Mouse (Mus musculus) heart, embryonic 11.5 days (tissue): ENCODE data around the gene Olfr347. TPM values are rescaled to one million over a fixed set of nuclear protein-coding genes. Genes with fewer than 3 reads are reported as not detected.

ENCODE experiments used
- ATAC-seq: fragments of 200-750 bp; cut with Nextera tagmentation; replicated peaks from 2 replicates; pipeline ENCODE4 v1.8.0; 2017; ENCODE audit warnings: moderate library complexity; ENCODE audit not compliant: insufficient number of reproducible peaks, low FRiP score, low TSS enrichment
- H3K27ac ChIP-seq: fragments of 300-500 bp; sonication (generic); 2 replicates; pipeline ENCODE4 v1.5.1; 2014; ENCODE audit warnings: mild to moderate bottlenecking, low read depth, low read length
- H3K27me3 ChIP-seq: fragments of 300-500 bp; sonication (generic); 2 replicates; pipeline ENCODE4 v1.6.1; 2014; ENCODE audit warnings: mild to moderate bottlenecking, low read length, mixed read lengths; ENCODE audit not compliant: control insufficient read depth, insufficient read depth
- H3K36me3 ChIP-seq: fragments of 300-500 bp; sonication (generic); 2 replicates; pipeline ENCODE4 v1.6.1; 2014; ENCODE audit warnings: mild to moderate bottlenecking, low read length, moderate library complexity, mixed read lengths; ENCODE audit not compliant: control insufficient read depth, insufficient read depth
- H3K4me1 ChIP-seq: fragments of 300-500 bp; sonication (generic); 2 replicates; pipeline ENCODE4 v1.6.1; 2014; ENCODE audit warnings: low read length; ENCODE audit not compliant: control insufficient read depth, insufficient read depth
- H3K4me2 ChIP-seq: fragments of 300-500 bp; sonication (generic); 2 replicates; pipeline ENCODE4 v1.6.1; 2014; ENCODE audit warnings: mild to moderate bottlenecking, moderate library complexity
- H3K4me3 ChIP-seq: fragments of 300-500 bp; sonication (generic); 2 replicates; pipeline ENCODE4 v1.5.1; 2014; ENCODE audit warnings: low read depth, low read length
- H3K9ac ChIP-seq: fragments of 300-500 bp; sonication (generic); 2 replicates; pipeline ENCODE4 v1.6.1; 2014; ENCODE audit warnings: mild to moderate bottlenecking, low read depth, low read length, moderate library complexity
- H3K9me3 ChIP-seq: fragments of 300-500 bp; sonication (generic); replicated peaks from 2 replicates; pipeline ENCODE4 v1.6.1; 2016; ENCODE audit warnings: low read length; ENCODE audit not compliant: control insufficient read depth
- WGBS: fragments of 180-500 bp; shearing (Covaris S2); extraction: QIAGEN DNeasy Blood & Tissue Kit; methylation state at CpG from one replicate; pipeline ENCODE4 v1.1.7; 2014; ENCODE audit not compliant: insufficient replicate concordance; 5-methylcytosine and 5-hydroxymethylcytosine counted together
- polyA plus RNA-seq: library from polyadenylated mRNA; unstranded; fragments of >200 nt; fragmentation: Nextera tagmentation; extraction: Ambion mirVana; gene quantifications from 2 replicates; pipeline ENCODE4 v1.2.1, GENCODE M21; 2014

Olfr347 gene
- polyA plus RNA-seq: not detected in 2 replicates

GRCm38 (mm10) chr2:36731602-36732001, at the start of gene Olfr347:
TSS of gene Olfr347 (plus strand) at chr2:36731902.
- H3K27me3 ChIP-seq: no peaks in the 10 kb centered on the region
- no peak for ATAC-seq
- no peak within 1 kb of the TSS for H3K9ac ChIP-seq
- no peak within 1 kb of the TSS for H3K4me3 ChIP-seq
- H3K36me3 ChIP-seq: no peaks in the 10 kb centered on the region
- no peaks in the 10 kb centered on the region for H3K4me1 ChIP-seq
- 0 out of 2 replicates have a peak, but pooled peaks cover 2% of the 10 kb centered on the region for H3K9me3 ChIP-seq
- no peak within 1 kb of the TSS for H3K4me2 ChIP-seq
- H3K27ac ChIP-seq: no peak within 1 kb of the TSS

GRCm38 (mm10) chr2:36685488-36685887, 46.2 kb upstream of the Olfr347 start, which contains the start of gene Olfr346:
TSS of gene Olfr346 (plus strand) at chr2:36685788.
- Histone ChIP-seq H3K4me2 (no peak within 1 kb of the TSS), H3K27ac (no peak within 1 kb of the TSS), H3K9ac (no peak within 1 kb of the TSS), H3K4me1 (no peaks in the 10 kb centered on the region), H3K27me3 (no peaks in the 10 kb centered on the region), H3K4me3 (no peak within 1 kb of the TSS), H3K9me3 (peaks cover 8% of the 10 kb centered on the region; the same call in 1 of the 2 replicates), H3K36me3 (no peaks in the 10 kb centered on the region)
- WGBS: 88% methylated on average over 1 of the region's 1 CpGs
- ATAC-seq: no peak

- no peaks in the 10 kb centered on the region for H3K4me1 ChIP-seq
- ATAC-seq: no peak
- peaks cover 2% of the 10 kb centered on the region; the same call in 1 of the 2 replicates for H3K9me3 ChIP-seq
- H3K4me3 ChIP-seq: no peak overlapping the region
- H3K27me3 ChIP-seq: no peaks in the 10 kb centered on the region
- H3K36me3 ChIP-seq: no peaks in the 10 kb centered on the region
- no peak overlapping the region for H3K4me2 ChIP-seq
- no peak overlapping the region for H3K9ac ChIP-seq
- 51% methylated on average over 3 of the region's 3 CpGs for WGBS
- H3K27ac ChIP-seq: no peak overlapping the region
These were observed 4.5 kb downstream of the Olfr347 start for GRCm38 (mm10) chr2:36736226-36736625.

- no peaks in the 10 kb centered on the region for H3K27me3 ChIP-seq
- no peaks in the 10 kb centered on the region for H3K4me1 ChIP-seq
- peaks cover 6% of the 10 kb centered on the region; the same call in 1 of the 2 replicates for H3K9me3 ChIP-seq
- no peak within 1 kb of the TSS for H3K4me3 ChIP-seq
- 67% methylated on average over 2 of the region's 2 CpGs for WGBS
- no peaks in the 10 kb centered on the region for H3K36me3 ChIP-seq
- no peak within 1 kb of the TSS for H3K9ac ChIP-seq
- H3K27ac ChIP-seq: no peak within 1 kb of the TSS
- no peak for ATAC-seq
- no peak within 1 kb of the TSS for H3K4me2 ChIP-seq
These were observed 52.3 kb downstream of the Olfr347 start, which contains the start of gene Olfr348 for GRCm38 (mm10) chr2:36783976-36784375. TSS of gene Olfr348 (plus strand) at chr2:36784276.

Other genes starting within 250 kb of the Olfr347 start
- not detected in 2 replicates for gene Olfr341, start 249.4 kb upstream of the Olfr347 start, polyA plus RNA-seq
- not detected in 2 replicates for gene Olfr342, start 206.9 kb upstream of the Olfr347 start, polyA plus RNA-seq
- gene Olfr344, start 165.2 kb upstream of the Olfr347 start, polyA plus RNA-seq: not detected in 2 replicates
- not detected in 2 replicates for gene Olfr345, start 91.9 kb upstream of the Olfr347 start, polyA plus RNA-seq
- not detected in 2 replicates for gene Olfr346, start 46.1 kb upstream of the Olfr347 start, polyA plus RNA-seq
- gene Olfr348, start 52.4 kb downstream of the Olfr347 start, polyA plus RNA-seq: not detected in 2 replicates
- not detected in 2 replicates for gene Olfr50, start 58.6 kb downstream of the Olfr347 start, polyA plus RNA-seq
- gene Olfr3, start 85.1 kb downstream of the Olfr347 start, polyA plus RNA-seq: not detected in 2 replicates
- gene Olfr350, start 114.4 kb downstream of the Olfr347 start, polyA plus RNA-seq: not detected in 2 replicates
- gene Olfr351, start 130.8 kb downstream of the Olfr347 start, polyA plus RNA-seq: not detected in 2 replicates
- not detected in 2 replicates for gene Olfr352, start 136.6 kb downstream of the Olfr347 start, polyA plus RNA-seq
- not detected in 2 replicates for gene Olfr353, start 161.0 kb downstream of the Olfr347 start, polyA plus RNA-seq
- gene Olfr354, start 173.8 kb downstream of the Olfr347 start, polyA plus RNA-seq: not detected in 2 replicates
- not detected in 2 replicates for gene Olfr355, start 197.0 kb downstream of the Olfr347 start, polyA plus RNA-seq
- gene Olfr356, start 205.2 kb downstream of the Olfr347 start, polyA plus RNA-seq: not detected in 2 replicates